Mouse (Mus musculus) liver, adult 2 months (tissue): ENCODE results near the gene Fgfr2. TPM values are rescaled to one million over a fixed set of nuclear protein-coding genes. Genes with fewer than 3 reads are reported as not detected.

Experiments used
- DNase-seq: peaks from one replicate; pipeline ENCODE4 v3.0.0-alpha.2; 2011; ENCODE audit warnings: low read depth, low spot score; ENCODE audit errors: extremely low read depth
- H3K27ac ChIP-seq: fragments of 200-500 bp; replicated peaks from 2 replicates; pipeline ENCODE4 v1.5.1; 2012; ENCODE audit warnings: low read depth, mild to moderate bottlenecking, control low read depth, inconsistent platforms, low read length; ENCODE audit not compliant: insufficient read depth
- H3K27me3 ChIP-seq: fragments of 200-500 bp; 2 replicates; pipeline ENCODE4 v1.6.1; 2012; ENCODE audit warnings: mild to moderate bottlenecking, moderate library complexity, low read length, inconsistent platforms; ENCODE audit not compliant: control insufficient read depth, insufficient read depth
- H3K36me3 ChIP-seq: fragments of 200-500 bp; 2 replicates; pipeline ENCODE4 v1.6.1; 2012; ENCODE audit warnings: low read length, inconsistent platforms; ENCODE audit not compliant: control insufficient read depth, insufficient read depth
- H3K4me1 ChIP-seq: fragments of 200-500 bp; 2 replicates; pipeline ENCODE4 v1.6.1; 2011; ENCODE audit warnings: low read length; ENCODE audit not compliant: control insufficient read depth, insufficient read depth
- H3K4me3 ChIP-seq: fragments of 200-500 bp; 2 replicates; pipeline ENCODE4 v1.5.1; 2011; ENCODE audit warnings: low read depth, mild to moderate bottlenecking, control low read depth, low read length, moderate library complexity; ENCODE audit not compliant: insufficient read depth
- H3K79me2 ChIP-seq: fragments of 200-500 bp; 2 replicates; pipeline ENCODE4 v1.6.1; 2012; ENCODE audit warnings: inconsistent platforms, mild to moderate bottlenecking, low read length, moderate library complexity; ENCODE audit not compliant: control insufficient read depth, insufficient read depth
- H3K9ac ChIP-seq: fragments of 200-500 bp; 2 replicates; pipeline ENCODE4 v1.6.1; 2012; ENCODE audit warnings: low read depth, mild to moderate bottlenecking, control low read depth, inconsistent platforms, low read length
- CTCF ChIP-seq: fragments of 200-500 bp; IDR thresholded peaks from 2 replicates; pipeline ENCODE4 v1.5.1; 2011; ENCODE audit warnings: low read depth, low read length, control low read depth
- POLR2A ChIP-seq: fragments of 200-500 bp; IDR thresholded peaks from 2 replicates; pipeline ENCODE4 v1.6.1; 2011; ENCODE audit warnings: low read length, control low read depth; ENCODE audit not compliant: insufficient read depth; ENCODE audit errors: extremely low read depth
- WGBS: fragments of 180-500 bp; shearing (Covaris S2); methylation state at CpG from one replicate; pipeline ENCODE4 v1.1.7; 2018; 5-methylcytosine and 5-hydroxymethylcytosine counted together
- polyA plus RNA-seq: library from polyadenylated mRNA; depleted of rRNA; stranded (reverse); fragments of >200 nt; gene quantifications from 2 replicates; pipeline ENCODE4 v1.2.3, GENCODE M21; 2012
- total RNA-seq: library from RNA; depleted of rRNA; stranded (reverse); fragments of >200 nt; gene quantifications from 2 replicates; pipeline ENCODE4 v1.2.3, GENCODE M21; 2014

Fgfr2 gene
- total and polyA plus RNA-seq, 2 experiments = 16.7 to 35.2 TPM

GRCm38 (mm10) chr7:130900233-130900848 is 2222.8 kb downstream of the Fgfr2 start:
- Histone ChIP-seq H3K27ac (no peak overlapping the region), H3K4me1 (no peaks in the 10 kb centered on the region), H3K79me2 (no peaks in the 10 kb centered on the region), H3K36me3 (peaks cover 22% of the 10 kb centered on the region; the same call in 1 of the 2 replicates), H3K9ac (no peak overlapping the region), H3K4me3 (no peak overlapping the region), H3K27me3 (no peaks in the 10 kb centered on the region)
- WGBS = 92% methylated on average over 5 of the region's 5 CpGs
- DNase-seq = no peak
- TF ChIP-seq POLR2A (no peak), CTCF (no peak)

GRCm38 (mm10) chr7:130898373-130898772 is 2224.8 kb downstream of the Fgfr2 start:
- H3K27ac ChIP-seq = no peak overlapping the region
- H3K4me3 ChIP-seq = no peak overlapping the region
- H3K9ac ChIP-seq = no peak overlapping the region
- whole genome bisulfite sequencing = 86% methylated on average over 4 of the region's 4 CpGs
- no peak for DNase-seq
- no peaks in the 10 kb centered on the region for H3K27me3 ChIP-seq
- H3K79me2 ChIP-seq = no peaks in the 10 kb centered on the region
- TF ChIP-seq CTCF = no peak
- H3K36me3 ChIP-seq = peaks cover 21% of the 10 kb centered on the region; the same call in 1 of the 2 replicates
- H3K4me1 ChIP-seq = no peaks in the 10 kb centered on the region

GRCm38 (mm10) chr7:130897201-130897600 is 2225.9 kb downstream of the Fgfr2 start:
- H3K36me3 ChIP-seq = peaks cover 17% of the 10 kb centered on the region; the same call in 1 of the 2 replicates
- H3K9ac ChIP-seq = no peak overlapping the region
- TF ChIP-seq POLR2A (no peak), CTCF (no peak)
- no peaks in the 10 kb centered on the region for H3K4me1 ChIP-seq
- DNase-seq = no peak
- H3K27ac ChIP-seq = no peak overlapping the region
- WGBS = 95% methylated on average over 10 of the region's 10 CpGs
- no peaks in the 10 kb centered on the region for H3K79me2 ChIP-seq
- no peaks in the 10 kb centered on the region for H3K27me3 ChIP-seq
- no peak overlapping the region for H3K4me3 ChIP-seq

GRCm38 (mm10) chr7:130896064-130896463 is 2227.1 kb downstream of the Fgfr2 start:
- Histone ChIP-seq H3K79me2 (no peaks in the 10 kb centered on the region), H3K36me3 (peaks cover 13% of the 10 kb centered on the region; the same call in 1 of the 2 replicates), H3K4me3 (no peak overlapping the region), H3K4me1 (no peaks in the 10 kb centered on the region), H3K9ac (no peak overlapping the region), H3K27ac (no peak overlapping the region), H3K27me3 (no peaks in the 10 kb centered on the region)
- TF ChIP-seq CTCF (no peak), POLR2A (no peak)
- no peak for DNase-seq
- 90% methylated on average over 3 of the region's 3 CpGs for WGBS

- 95% methylated on average over 2 of the region's 2 CpGs for WGBS
- Histone ChIP-seq H3K27ac (no peak overlapping the region), H3K9ac (no peak overlapping the region)
These were observed 2227.6 kb downstream of the Fgfr2 start for GRCm38 (mm10) chr7:130895618-130895945.

GRCm38 (mm10) chr7:130894931-130895617 is 2228.1 kb downstream of the Fgfr2 start:
- 87% methylated on average over 9 of the region's 9 CpGs for WGBS
- no peak for TF ChIP-seq POLR2A
- TF ChIP-seq CTCF = no peak
- Histone ChIP-seq H3K4me1 (no peaks in the 10 kb centered on the region), H3K4me3 (no peak overlapping the region), H3K9ac (no peak overlapping the region), H3K27me3 (no peaks in the 10 kb centered on the region), H3K27ac (no peak overlapping the region), H3K79me2 (no peaks in the 10 kb centered on the region), H3K36me3 (peaks cover 9% of the 10 kb centered on the region; the same call in 1 of the 2 replicates)
- no peak for DNase-seq

More at GRCm38 (mm10) chr7:130895618-130895945, 2227.6 kb downstream of the Fgfr2 start:
- TF ChIP-seq POLR2A (no peak), CTCF (no peak)
- H3K27me3 ChIP-seq = no peaks in the 10 kb centered on the region
- no peaks in the 10 kb centered on the region for H3K79me2 ChIP-seq
- no peak for DNase-seq
- H3K4me3 ChIP-seq = no peak overlapping the region
- peaks cover 9% of the 10 kb centered on the region; the same call in 1 of the 2 replicates for H3K36me3 ChIP-seq
- H3K4me1 ChIP-seq = no peaks in the 10 kb centered on the region
